Mouse (Mus musculus) embryonic facial prominence, embryonic 10.5 days (tissue): ENCODE data around the gene Ugt2a3. TPM values are rescaled to one million over a fixed set of nuclear protein-coding genes. Genes with fewer than 3 reads are reported as not detected.
"Not testable (repeated sequence)": the region's sequence is repeated elsewhere in the genome, so short reads cannot be mapped to it uniquely, and the experiment has no call there.

ENCODE experiments used
- DNase-seq: peaks from one replicate; pipeline ENCODE4 v3.0.0-alpha.2; 2017; ENCODE audit warnings: low spot score
- H3K27ac ChIP-seq: fragments of 300-500 bp; sonication (generic); replicated peaks from 2 replicates; pipeline ENCODE4 v1.5.1; 2016; ENCODE audit warnings: mild to moderate bottlenecking
- H3K27me3 ChIP-seq: fragments of 300-500 bp; sonication (generic); replicated peaks from 2 replicates; pipeline ENCODE4 v1.6.1; 2016; ENCODE audit warnings: low read depth, mild to moderate bottlenecking; ENCODE audit not compliant: poor library complexity, severe bottlenecking
- H3K36me3 ChIP-seq: fragments of 300-500 bp; sonication (generic); replicated peaks from 2 replicates; pipeline ENCODE4 v1.6.1; 2016; ENCODE audit warnings: mild to moderate bottlenecking, moderate library complexity
- H3K4me1 ChIP-seq: fragments of 300-500 bp; sonication (generic); 2 replicates; pipeline ENCODE4 v1.6.1; 2016
- H3K4me3 ChIP-seq: fragments of 300-500 bp; sonication (generic); 2 replicates; pipeline ENCODE4 v1.5.1; 2016; ENCODE audit warnings: mild to moderate bottlenecking, moderate library complexity
- H3K9me3 ChIP-seq: fragments of 300-500 bp; sonication (generic); 2 replicates; pipeline ENCODE4 v1.6.1; 2016; ENCODE audit warnings: mild to moderate bottlenecking
- WGBS: fragments of 180-500 bp; shearing (Covaris S2); methylation state at CpG from one replicate; pipeline ENCODE4 v1.1.7; 2016; 5-methylcytosine and 5-hydroxymethylcytosine counted together
- polyA plus RNA-seq: library from polyadenylated mRNA; unstranded; fragments of >200 nt; fragmentation: Nextera tagmentation; extraction: Ambion mirVana; gene quantifications from 2 replicates; pipeline ENCODE4 v1.2.1, GENCODE M21; 2016

Gene Ugt2a3
- polyA plus RNA-seq, 1 experiment from 2014 or later, result not detected

DNA sequence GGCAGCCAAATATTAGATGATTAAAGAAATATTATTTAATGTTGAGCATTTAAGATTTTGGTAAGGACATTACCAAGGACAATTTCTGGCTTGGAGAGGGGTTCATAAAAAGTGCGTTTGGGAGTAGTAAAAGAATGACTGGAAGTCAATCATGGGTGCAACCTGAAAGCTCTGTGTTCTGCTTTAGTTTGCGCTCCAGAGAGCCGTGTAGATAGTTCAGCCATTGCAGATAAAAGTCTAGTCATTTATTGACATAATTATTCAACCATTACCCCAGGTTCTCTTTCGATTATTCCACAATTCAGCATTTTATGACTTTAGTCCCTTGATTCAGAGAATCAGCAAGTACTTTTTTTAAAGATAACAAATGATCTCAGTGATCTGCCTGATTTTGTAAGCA lies 50.8 kb downstream of the Ugt2a3 start:
- not testable (repeated sequence) for H3K36me3 ChIP-seq, DNase-seq, H3K9me3 ChIP-seq, H3K27me3 ChIP-seq, H3K27ac ChIP-seq, H3K4me3 ChIP-seq, H3K4me1 ChIP-seq
- WGBS, result 89% methylated on average over 4 of the region's 4 CpGs

DNA sequence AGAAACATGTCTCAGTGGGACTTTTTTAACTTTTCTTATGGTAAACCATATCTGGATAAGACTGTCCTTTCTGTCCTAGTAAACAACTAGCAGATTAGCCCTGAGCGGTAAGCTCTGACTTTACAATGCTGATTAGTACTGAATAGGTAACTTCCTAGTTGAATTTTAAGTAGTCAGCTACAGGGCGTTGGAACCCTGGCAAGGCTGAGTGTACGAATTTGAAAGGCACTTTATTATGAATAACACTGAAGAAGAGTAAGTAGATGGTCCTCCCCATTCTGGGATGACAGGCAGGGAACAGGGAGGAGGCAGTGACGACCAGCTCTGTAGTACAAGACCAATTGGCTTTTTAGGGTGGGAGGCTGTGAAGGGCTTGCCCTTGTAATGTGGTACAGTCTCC lies 61.0 kb downstream of the Ugt2a3 start:
- not testable (repeated sequence) for H3K27ac ChIP-seq, H3K4me1 ChIP-seq, H3K4me3 ChIP-seq, H3K27me3 ChIP-seq, H3K36me3 ChIP-seq, DNase-seq, H3K9me3 ChIP-seq
- 92% methylated on average over 4 of the region's 4 CpGs for WGBS

DNA sequence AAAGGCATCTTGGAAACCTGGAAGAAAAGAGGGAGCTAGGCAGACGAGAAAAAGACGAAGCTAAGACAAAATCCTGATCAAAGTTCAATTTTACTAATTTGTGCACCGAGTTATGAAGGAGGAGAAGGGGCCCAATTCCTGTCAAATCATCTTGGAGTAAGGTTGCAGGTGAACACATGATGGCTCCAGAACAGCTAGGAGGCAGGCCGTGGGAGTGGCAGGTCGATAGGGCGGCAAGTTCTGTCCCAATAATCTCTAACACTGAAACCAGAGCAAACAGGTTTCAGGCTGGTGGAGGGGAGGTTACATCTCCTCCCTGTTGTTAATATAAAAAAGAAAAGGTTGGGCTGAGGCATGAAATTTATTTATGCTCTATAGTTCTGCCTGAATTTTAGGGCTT lies 61.4 kb downstream of the Ugt2a3 start:
- no peaks in the 10 kb centered on the region for H3K4me1 ChIP-seq
- H3K27me3 ChIP-seq, result no peaks in the 10 kb centered on the region
- no peak overlapping the region for H3K27ac ChIP-seq
- no peak overlapping the region for H3K4me3 ChIP-seq
- H3K36me3 ChIP-seq, result no peaks in the 10 kb centered on the region
- H3K9me3 ChIP-seq, result no peaks in the 10 kb centered on the region
- 84% methylated on average over 6 of the region's 6 CpGs for WGBS
- DNase-seq, result no peak

Other genes starting within 250 kb of the Ugt2a3 start
- gene Ugt2b36, start 244.6 kb downstream of the Ugt2a3 start, polyA plus RNA-seq, result not detected in 2 replicates
- not detected in 2 replicates for gene Ugt2b5, start 196.9 kb downstream of the Ugt2a3 start, polyA plus RNA-seq
- gene Ugt2b37, start 82.4 kb downstream of the Ugt2a3 start, polyA plus RNA-seq, result not detected in 2 replicates
- not detected in 2 replicates for gene Ugt2b38, start 87.0 kb upstream of the Ugt2a3 start, polyA plus RNA-seq
- 0.10 TPM in 1 of 2 replicates, not detected in the other for gene Ugt2a2, start 145.1 kb upstream of the Ugt2a3 start, polyA plus RNA-seq
- not detected in 2 replicates for gene Gm43638, start 149.6 kb upstream of the Ugt2a3 start, polyA plus RNA-seq
- gene Ugt2a1, start 153.7 kb upstream of the Ugt2a3 start, polyA plus RNA-seq, result not detected in 2 replicates
- 0.20 TPM in 1 of 2 replicates, not detected in the other for gene Sult1b1, start 201.0 kb upstream of the Ugt2a3 start, polyA plus RNA-seq
- gene Sult1d1, start 231.8 kb upstream of the Ugt2a3 start, polyA plus RNA-seq, result not detected in 2 replicates